Mouse (Mus musculus): ENCODE measurements around the gene Gbf1.
A peak's percentile ranks its signal among the peaks of the same experiment; 100 is the strongest.

The Gbf1 gene

DNA sequence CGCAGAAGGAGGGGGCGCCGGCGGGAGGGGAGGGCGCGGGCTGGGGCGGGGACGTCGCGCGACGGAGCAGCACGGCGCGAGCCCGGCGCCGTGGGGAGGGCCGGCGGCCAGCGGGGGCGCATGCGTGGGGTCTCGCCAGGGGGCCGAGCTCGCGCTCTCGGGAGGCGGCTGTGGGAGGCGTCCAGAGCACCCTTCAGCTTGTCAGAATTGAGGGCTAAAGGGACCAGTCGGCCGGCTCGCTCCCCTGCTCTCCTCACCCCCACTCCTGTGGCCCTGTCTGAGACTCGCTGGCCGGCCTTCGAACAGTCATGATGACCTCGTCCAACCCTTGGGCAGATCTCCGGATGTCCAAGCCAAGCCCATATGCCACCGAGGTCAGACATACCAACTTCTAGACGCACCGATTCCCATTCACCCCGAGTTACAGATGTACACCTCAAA is 165.7 kb downstream of the Gbf1 start:
- peak in 1 of 2 experiments; percentile 45 for DNase-seq

DNA sequence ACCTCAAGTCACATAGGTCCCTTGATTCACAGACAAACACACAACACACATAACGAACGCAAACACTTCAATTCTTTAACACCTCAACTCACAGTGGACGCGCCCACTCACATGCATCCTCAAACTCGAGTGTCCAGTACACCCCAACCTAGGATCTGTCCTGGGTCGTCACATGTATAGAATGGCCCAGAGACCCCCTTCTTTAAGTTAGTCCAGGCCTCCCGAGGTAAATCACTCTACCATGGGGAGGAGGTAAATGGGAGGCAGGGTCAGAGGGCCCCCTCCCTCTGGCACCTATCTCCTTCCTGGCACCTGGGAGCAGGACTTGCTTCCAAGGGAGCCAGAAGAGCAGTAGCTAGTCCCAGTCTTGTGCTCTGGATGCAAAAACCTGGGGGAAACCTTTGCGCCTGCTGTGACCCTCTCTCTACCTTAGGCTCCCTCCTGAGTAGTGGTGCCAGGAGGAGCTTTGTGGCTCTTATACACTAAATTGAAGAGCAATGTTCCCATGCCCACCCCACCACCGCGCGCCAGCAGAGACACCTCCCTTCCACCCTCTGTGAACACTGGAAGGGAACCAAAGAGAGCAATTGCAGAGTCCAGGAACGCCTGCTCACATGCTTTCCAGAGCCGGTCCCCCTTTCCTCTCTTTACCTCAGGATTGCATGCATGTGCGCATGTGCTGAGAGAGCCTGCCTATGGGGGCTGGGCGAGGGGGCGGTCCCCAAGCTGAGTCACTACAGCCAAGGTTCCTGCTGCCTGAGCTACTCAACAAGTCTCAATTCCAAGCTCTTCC is 166.5 kb downstream of the Gbf1 start:
- peak; percentile 74 to 77 for DNase-seq

DNA sequence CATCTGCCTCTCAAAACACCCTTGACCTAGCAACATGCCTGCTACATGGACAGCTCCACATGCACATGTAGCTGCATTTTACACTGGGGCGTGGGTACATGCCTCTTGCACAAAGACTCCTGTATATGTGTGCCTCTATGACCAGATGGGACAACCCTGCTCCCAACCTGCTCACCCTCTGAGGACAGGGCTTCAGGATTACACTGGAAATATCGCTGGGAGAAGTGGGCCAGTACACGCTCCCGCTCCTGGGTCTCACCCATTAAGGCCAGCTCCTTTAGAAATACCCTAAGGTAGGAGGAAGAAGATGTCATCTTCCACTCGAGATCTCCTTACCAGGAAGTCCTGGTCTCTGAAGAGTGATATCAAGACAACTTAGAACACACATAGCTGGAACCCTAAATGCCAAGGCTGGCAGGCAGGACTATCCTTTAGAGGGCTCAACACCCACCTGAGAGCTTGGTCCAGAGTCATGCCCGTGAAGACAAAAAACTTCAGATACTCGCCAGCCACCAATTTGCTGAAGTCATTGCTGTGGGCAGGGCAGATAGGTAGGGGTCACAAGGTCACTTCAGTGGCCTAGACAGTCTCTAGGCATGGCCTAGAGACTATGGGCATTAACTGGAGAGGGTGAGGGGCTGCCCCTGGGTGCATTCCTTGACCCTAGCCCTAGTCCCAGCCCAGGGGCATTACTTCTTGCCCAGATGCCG is 167.9 kb downstream of the Gbf1 start:
- no peak for DNase-seq

DNA sequence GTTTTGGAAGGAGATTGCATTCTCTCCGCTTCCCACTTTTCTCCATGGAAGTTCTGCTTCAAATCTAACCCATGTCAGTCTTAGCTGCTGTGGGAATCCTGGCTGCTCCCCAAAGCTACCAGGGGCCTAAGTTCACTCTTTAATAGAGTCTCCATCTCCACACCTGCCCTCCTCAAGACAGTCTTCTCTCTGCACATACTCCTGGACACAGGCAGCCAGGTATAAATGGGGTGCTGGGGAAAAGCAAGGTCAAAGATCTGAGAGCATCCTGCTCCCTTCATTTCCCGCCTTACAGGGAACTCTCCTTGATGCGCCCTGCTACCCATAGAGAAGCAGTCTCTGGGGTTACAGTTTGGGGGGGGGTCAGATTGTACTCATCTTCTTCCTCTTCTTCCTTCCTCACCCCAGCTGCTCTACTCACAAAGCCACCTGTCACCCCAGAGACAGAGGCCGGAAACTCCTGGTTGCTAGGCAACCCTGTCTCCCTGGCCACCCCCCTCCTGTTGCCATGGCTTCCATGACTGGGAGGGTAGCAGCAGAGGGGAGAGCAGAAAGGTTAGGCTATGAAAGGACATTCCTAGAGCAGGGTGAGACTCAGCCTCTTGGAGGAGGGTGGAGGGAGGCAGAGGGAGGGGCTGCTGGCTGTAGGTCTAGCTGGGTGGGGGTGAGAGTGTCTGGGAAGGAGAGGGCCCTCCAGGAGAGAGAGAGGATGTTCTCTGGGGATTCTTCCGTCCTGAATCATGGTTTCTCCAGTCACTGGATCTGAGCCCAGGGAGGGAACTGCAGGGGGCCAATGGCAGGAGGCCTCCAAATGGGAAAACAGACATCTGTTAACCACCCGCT is 169.0 kb downstream of the Gbf1 start:
- DNase-seq: peak in 1 of 2 experiments; percentile 21

DNA sequence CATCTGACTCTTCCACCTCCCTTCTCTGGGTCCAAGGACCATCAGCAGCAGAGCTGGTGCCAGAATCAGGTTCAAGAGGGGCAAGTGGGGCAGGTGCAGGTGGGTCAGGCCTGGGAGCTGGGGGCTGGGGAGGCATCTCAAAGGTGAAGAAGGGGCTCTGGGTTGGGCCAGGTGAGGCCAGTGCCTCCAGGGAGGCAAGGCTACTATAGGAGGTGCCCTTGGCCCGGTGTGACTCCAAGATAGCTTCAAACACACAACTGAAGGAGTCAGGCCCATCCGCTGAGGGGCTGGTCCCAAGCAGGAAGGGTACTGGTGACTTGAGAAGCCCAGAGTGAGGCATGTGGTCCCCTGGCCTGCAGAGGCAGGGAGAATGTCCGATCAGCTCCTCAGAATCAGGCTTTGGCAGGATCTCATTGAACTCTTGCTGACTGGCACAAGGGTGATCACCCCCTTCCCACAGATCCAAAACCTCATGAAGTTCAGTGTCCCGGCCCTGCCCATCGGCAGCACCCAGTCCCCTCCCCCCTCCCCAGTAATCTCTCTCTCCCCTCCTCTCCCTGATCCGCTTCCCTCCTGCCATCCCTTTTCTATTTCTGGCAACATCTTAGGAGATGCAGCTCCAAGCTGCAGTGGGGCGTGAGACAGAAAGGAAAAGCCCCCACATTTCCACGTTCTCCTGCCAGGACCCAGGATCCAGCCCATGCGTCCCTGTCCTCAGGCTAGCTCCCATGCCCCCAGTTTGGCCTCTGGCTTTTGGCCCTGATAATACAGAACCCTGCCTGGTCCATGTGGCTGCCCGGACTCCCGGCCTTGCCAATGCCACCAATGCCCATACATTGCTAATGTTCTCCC is 170.1 kb downstream of the Gbf1 start:
- no peak for DNase-seq

DNA sequence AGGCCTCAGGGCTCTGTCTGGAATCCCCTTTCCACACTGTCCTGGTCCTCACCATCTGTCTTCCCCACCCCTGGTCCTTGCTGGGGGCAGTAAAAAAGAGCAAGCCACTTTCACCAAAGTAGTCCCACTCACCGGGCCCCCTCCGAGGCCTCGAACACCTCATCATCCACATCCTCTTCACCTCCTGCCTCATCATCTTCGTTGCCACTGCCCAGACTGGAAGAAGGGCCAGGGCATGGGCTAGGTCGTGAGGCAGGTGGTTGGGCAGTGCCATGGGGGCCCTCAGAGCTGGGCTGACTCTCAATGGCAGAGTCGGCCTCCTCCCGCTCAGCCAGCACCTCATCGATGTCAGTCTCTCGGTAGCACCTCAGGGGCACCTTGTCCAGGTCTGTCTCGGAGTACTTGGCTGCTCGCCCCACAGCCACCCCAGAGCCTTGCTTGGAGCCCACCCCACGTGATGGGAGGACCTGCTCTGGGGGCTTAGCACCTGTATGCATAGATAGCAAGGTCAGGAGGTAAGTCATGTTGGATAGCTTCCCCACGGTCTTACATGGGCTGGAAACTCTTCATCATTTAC is 170.8 kb downstream of the Gbf1 start:
- no peak for DNase-seq

DNA sequence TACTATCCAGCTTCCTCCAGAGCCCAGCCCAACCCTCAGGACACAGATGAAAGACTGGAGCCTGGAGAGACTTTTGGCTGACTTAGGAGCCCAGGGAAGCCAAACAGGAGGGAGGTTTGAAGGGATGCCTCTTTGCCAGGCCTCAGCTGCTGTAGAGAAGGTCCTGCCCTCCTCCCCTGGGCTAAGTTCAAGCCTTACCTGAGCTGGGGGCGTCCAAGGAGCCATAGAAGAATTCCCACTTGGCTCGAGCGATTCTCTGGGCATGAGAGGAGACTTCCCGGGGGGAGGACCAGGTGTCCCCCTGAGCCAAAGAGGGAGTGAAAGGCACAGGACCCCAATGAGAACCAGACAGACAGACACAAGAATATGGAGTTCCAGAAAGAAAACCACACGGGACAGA is 171.4 kb downstream of the Gbf1 start:
- DNase-seq: no peak

DNA sequence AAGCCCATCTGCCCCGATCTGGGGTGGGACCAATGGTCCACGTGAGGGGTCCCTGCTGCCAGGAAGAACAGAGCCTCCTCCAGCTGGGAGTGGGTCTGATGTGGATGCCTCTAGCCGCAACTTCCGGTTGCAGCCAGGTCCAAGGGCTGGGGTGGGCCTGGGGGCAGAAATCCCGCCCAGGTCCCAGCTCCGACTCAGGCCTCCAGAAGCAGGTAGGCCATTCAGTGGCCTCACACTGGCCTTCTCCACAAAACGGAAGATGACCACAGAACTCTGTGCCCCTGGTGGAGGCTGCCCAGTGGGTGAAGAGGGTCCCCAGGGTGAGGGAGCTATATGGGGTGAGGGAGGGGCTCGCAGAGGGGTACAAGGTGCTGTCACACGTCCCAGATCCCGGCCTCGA is 172.1 kb downstream of the Gbf1 start:
- DNase-seq: peak in 1 of 2 experiments; percentile 19

DNA sequence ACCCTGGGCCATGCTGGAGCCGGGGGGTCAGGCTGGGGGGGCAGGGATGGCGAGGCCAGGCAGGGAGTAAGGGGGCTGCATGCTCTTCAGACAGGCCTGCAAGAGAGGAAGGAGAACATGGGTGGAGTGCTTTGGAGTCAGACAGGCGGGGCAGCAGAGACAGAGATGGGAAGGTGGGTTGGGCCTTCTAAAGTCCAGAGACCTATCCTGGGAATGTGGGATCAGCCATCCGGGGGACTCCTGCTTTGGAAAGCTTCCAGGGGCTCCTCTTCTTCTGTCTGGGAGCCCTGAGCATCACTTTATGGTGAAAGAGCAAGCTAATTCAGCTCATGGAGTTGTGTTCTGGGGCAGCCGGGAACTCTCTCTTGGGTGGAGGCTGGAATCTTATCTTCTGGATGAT is 172.6 kb downstream of the Gbf1 start:
- no peak for DNase-seq

DNA sequence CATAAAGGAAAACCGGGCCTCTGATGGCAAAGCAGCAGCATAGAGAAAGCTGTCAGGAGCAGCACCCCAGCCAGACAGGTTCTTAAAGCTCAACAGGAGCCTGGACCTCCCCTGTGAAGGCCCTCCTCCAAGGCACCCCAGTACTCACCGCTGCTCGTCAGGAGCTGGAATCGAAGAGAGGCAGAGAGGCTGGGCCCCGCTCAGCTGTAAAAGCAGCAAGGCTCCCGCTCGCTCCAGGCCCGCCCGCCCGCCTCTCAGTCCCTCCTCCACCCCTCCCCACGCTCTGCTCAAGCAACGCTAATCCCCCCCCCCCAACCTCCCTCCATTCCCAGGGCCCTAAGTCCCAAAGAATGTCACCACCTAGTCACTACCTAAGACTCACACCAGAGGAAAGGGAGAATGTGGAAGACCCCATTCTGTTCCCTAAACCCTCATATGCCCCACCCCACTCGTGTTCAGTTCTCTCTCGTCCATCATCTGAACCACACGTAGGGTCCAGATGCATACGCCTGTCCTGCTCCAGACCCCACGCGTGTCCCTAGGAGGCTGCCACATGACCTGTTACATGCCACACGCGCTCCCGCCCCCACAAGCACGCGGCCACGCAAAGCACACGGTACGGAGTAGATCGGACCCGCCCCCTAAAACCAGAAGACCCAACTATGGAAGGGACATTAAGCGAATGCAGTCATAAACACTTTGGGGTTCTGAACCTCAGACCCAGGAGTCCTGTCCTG is 173.9 kb downstream of the Gbf1 start:
- DNase-seq: no peak

DNA sequence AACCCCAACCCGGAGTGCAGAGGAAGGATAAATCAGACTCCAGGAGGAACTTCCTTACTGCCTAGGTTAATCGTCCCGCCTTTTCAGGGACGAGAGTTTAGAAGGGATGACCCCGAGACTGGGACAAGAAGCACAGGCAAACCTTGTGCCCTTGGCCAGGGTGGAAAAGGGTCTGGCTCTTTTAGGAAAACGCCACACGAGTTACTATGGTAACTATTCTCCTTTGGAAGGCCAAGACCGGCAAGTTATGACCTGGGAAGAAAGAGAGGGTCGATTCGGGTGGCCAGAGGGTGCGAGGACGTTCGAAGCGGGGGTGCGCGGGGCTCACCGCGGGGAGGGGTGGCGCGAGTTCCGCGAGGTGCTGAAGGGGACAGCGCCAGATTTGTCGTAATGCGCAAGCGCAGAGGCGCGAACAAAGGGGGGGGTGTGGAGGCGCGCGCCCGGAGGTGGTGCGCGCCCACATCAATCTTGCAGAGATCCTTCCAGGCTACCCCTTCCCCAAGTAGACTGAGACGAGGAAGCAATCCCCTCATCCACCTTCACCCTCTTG is 174.5 kb downstream of the Gbf1 start, which contains the start of gene Psd:
Gene Psd (minus strand): TSS at position 401 of the 550 bp plus-strand sequence.
- DNase-seq: peak; percentile 53 to 54

DNA sequence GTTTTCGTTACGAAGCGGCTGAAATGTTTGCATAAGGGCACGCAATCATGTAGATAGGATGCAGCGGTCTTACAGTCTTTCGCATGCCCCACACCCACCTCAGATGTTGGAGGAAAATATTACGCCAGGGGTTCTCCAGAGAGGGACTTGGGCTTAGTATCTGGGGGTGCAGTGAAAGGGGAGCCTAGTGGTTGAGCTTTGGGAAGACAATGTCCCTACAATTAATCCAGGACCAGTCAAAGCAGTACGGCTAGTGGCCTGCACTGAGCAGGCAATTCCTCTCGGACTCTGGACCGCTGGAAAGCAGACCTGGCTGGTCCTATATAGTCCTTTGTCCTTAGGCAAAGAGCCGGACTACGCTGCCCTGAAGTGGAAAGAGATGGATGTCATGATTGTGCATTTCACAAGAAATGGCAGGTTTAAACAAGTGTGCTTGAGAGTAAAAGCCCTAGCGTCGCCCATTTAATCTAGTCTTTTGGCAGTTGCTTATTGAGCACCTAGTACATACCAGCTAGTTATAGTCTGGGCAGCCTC is 175.3 kb downstream of the Gbf1 start:
- DNase-seq: no peak

DNA sequence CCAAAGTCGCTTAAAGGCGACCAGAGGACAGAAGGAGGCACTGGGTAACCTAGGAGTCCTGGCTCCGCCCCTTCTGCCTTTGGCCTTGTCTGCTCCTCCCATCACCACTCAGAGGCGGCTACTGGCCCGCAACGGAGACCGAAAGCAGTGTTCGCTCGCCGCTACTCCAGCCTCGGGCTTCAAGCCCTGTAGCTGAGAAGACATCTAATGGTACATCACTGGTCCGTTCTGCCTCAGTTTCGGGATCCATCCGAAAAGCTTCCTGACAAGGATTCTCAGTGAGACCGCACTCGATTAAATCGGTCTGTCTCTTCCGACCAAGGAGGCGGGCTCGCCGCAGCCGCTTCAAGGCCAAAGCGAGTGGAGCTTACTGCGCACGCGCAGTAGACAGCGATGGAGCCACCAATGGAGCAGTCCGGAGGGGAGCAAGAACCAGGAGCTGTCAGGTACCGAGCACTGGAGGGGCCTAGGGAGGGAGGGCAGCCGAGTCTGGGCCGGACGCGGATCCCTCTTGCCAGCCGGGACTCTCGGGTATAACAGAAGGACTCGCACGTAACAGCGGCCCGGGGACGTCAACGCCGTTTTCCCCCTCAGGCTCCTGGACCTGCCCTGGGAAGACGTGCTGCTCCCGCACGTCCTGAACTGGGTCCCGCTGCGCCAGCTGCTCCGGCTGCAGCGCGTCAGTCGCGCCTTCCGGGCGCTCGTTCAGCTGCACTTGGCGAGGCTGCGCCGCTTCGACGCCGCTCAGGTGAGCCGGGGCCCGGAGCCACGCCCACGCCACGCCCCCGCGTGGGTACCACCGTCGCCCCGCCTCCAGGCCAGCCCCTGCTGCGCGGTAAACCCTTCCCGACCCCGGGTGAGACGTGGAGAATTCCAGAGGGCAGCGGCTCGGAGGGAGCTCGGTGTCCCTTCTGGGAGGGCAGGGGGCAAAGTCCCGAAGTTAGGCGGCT is 176.0 kb downstream of the Gbf1 start, which contains the start of gene Fbxl15:
Gene Fbxl15 (plus strand): TSS at position 104 of the 950 bp plus-strand sequence.
- DNase-seq: peak; percentile 95 to 97

DNA sequence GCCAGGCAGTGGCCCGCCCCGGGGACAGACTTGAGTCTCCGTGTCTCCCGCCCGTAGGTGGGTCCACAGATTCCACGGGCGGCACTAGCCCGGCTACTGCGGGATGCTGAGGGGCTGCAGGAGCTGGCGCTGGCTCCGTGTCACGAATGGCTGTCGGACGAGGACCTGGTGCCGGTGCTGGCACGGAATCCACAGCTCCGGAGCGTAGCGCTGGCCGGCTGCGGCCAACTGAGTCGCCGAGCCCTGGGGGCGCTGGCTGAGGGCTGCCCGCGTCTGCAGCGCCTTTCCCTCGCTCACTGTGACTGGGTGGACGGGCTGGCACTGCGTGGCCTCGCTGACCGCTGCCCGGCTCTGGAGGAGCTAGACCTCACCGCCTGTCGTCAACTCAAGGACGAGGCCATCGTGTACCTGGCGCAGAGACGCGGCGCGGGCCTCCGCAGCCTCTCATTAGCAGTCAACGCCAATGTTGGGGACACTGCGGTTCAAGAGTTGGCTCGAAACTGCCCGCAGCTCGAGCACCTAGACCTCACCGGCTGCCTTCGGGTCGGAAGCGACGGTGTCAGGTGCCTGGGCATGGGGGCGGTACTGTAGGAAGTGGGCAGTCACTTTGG is 176.8 kb downstream of the Gbf1 start:
- DNase-seq: no peak

DNA sequence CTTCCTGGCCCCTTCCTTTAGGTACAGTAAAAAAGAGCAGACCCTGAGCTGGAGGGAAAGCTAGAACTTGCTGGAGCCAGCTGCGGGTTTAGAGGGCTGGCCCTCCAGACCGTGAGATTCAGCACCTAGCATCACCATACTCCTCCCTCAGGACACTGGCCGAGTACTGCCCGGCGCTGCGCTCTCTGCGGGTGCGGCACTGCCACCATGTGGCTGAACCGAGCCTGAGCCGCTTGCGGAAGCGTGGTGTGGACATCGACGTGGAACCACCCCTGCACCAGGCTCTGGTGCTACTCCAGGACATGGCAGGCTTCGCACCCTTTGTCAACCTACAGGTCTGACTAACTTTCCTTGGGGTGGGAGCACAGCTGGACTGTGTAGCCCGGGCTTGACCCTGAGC is 177.6 kb downstream of the Gbf1 start:
- DNase-seq: peak; percentile 88 to 92

DNA sequence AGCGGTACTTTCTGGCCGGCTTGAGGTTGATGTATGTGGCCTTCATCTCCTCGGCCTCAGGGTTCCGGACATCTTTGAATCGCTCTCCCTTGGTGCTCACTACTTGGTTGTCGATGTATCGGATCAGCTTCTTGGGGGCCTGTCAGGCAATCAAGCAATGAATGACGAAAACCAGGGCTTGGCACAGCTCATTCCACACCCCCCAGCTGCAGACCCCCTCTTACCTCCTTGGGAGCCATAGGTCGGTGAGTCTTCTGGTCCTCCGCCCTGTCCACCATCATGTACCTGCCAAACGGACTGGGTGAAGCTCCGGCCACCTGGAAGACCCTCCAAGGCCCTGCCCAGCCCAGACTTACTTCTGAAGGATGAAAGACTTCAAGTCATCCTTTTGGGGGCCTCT is 178.4 kb downstream of the Gbf1 start:
- DNase-seq: no peak

DNA sequence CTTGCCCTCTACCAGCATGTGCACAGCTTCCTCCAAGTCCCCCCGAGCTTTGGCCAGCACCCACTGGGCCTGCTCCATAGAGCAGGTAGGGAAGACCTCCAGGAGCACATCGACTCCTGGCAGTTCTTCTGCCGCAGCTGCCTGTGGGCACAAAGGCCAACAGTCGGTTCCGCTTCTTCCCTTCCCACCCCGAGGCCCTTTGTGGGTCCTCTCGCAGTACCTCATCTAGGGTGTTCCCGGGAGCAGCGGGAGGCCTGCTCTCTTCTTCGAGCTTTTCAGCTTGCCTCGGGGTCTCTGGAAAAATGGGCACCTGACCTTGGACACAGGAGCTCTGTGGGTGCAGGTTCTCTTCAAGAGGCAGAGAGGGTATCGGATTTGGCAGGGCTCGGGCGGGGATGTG is 179.0 kb downstream of the Gbf1 start:
- DNase-seq: no peak

DNA sequence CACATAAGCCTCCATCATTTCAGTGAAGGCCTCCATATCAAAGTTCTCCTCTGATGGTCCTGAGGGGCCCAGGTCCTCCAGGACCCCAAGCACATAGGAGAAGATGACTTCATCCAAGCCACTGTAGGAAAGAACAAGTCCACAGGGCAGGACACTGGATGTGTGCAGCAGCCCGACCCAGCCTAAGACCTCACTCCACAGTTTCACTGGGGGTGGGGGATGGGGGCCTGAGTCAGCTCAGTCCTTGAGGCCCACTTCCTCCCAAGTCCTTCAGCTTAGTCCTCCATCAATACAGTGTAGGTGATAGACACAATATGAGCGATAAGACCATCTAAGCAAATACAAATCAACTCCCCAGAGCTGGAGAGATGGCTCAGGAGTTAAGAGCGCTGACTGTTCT is 179.6 kb downstream of the Gbf1 start:
- DNase-seq: no peak

All from lung, postnatal 4 days (tissue).